Mouse (Mus musculus): ENCODE measurements at regions not wholly inside any gene's neighbourhood (a gene's known extent, or its start where the extent isn't known, plus 50 kb on each side); places are given as distances from the start of the nearest gene placed in this dataset.

DNA sequence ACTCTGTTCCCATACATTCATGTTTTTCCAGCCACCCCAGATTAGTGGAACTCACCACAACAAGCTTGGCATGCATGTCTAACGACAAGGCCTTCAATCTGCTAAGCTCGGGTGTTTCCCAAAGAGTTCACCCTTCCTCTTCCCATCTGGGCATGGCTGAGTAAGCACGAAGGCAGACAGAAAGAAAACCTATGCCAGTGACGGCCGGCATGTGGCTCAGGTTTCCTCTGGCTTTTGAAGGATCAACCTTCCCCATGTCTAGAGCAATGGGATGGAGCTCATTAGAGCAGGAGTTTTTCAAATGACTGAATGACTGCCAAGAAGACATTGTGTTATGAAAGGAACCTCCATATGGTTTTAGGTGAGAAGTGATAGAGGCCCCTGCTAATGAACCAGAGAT is 566.9 kb downstream of the Dok5 start:
- TF ChIP-seq POLR2A (IDR thresholded peaks at IDR 0.05; ENCODE audit: low read depth, low read length) (no peak), CTCF (IDR thresholded peaks at IDR 0.05; ENCODE audit: extremely low read depth, insufficient read length, insufficient replicate concordance, low read depth, low read length) (no peak)
